Mouse (Mus musculus): ENCODE data around the gene Atg4c. TPM values are rescaled to one million over a fixed set of nuclear protein-coding genes. Genes with fewer than 3 reads are reported as not detected.

The Atg4c gene
- total and polyA plus RNA-seq, 3 experiments: not detected

GRCm38 (mm10) chr4:99263663-99264062, 69.9 kb downstream of the Atg4c start:
- no peak for TF ChIP-seq SMC3 (IDR thresholded peaks at IDR 0.05; ENCODE audit: low read depth, low read length)
- no peak for TF ChIP-seq SIN3A (IDR thresholded peaks at IDR 0.05; ENCODE audit: low read length)
- TF ChIP-seq HCFC1 (IDR thresholded peaks at IDR 0.05; ENCODE audit: low read depth, low read length): no peak
- TF ChIP-seq MEF2A (IDR thresholded peaks at IDR 0.05; ENCODE audit: borderline replicate concordance, low read depth, low read length): no peak
- TF ChIP-seq MAZ (IDR thresholded peaks at IDR 0.05; ENCODE audit: low read depth, low read length): no peak
- no peak for TF ChIP-seq JUN (IDR thresholded peaks at IDR 0.05; ENCODE audit: insufficient read depth, low read depth, low read length)
- no peak for TF ChIP-seq POLR2AphosphoS2 (IDR thresholded peaks at IDR 0.05; ENCODE audit: low read depth, low read length)
- no peak for TF ChIP-seq CTCF (conservative IDR thresholded peaks at IDR 0.05 in 1 of 2, IDR thresholded peaks at IDR 0.05 in 1 of 2; ENCODE audit: low read depth in 2 of 2, low read length in 2 of 2)
- no peak for TF ChIP-seq UBTF (IDR thresholded peaks at IDR 0.05; ENCODE audit: low read depth, low read length)
- no peak for TF ChIP-seq POLR2A (IDR thresholded peaks at IDR 0.05; ENCODE audit: low read depth, low read length)
- TF ChIP-seq ZMIZ1 (IDR thresholded peaks at IDR 0.05; ENCODE audit: low read depth, low read length): no peak
- no peak for TF ChIP-seq KAT2A (IDR thresholded peaks at IDR 0.05; ENCODE audit: insufficient replicate concordance, low read length)
- dilution Hi-C loops (cut with MboI; ENCODE audit: extremely low pct_ligation_motif_present, extremely low pct_unique_long_range_greater_than_20kb, low sequenced_read_pairs): no loop called here
- Histone ChIP-seq H3K27ac (ENCODE audit: insufficient read depth, low read depth) (no peak overlapping the region), H3K4me3 (replicated peaks in 1 of 3; ENCODE audit: low read depth in 2 of 3, low read length in 2 of 3, poor library complexity in 1 of 3) (no peak overlapping the region), H3K9ac (ENCODE audit: insufficient read depth, low read depth) (no peak overlapping the region), H3K79me2 (replicated peaks; ENCODE audit: control insufficient read depth, extremely low read depth, insufficient read depth, poor library complexity, severe bottlenecking) (no peaks in the 10 kb centered on the region), H3K4me1 (ENCODE audit: control insufficient read depth in 1 of 2, insufficient read depth in 2 of 2) (no peaks in the 10 kb centered on the region), H3K36me3 (replicated peaks in 1 of 2; ENCODE audit: control insufficient read depth in 1 of 2, insufficient read depth in 1 of 2, low read length in 1 of 2) (no peaks in the 10 kb centered on the region), H3K9me3 (replicated peaks; ENCODE audit: low read length) (peaks cover 59% of the 10 kb centered on the region), H3K4me2 (ENCODE audit: insufficient read depth, low read depth, poor library complexity, severe bottlenecking) (no peak overlapping the region), H3K27me3 (replicated peaks) (no peaks in the 10 kb centered on the region)
- in situ Hi-C loops (cut with MboI; ENCODE audit: low pct_ligation_motif_present, low pct_unique_long_range_greater_than_20kb, low sequenced_read_pairs): no loop called here
- DNase-seq (ENCODE audit: extremely low read depth): no peak

- Histone ChIP-seq H3K4me1 (ENCODE audit: control insufficient read depth in 1 of 2, insufficient read depth in 2 of 2) (no peaks in the 10 kb centered on the region), H3K4me2 (ENCODE audit: insufficient read depth, low read depth, poor library complexity, severe bottlenecking) (no peak overlapping the region), H3K27me3 (replicated peaks) (no peaks in the 10 kb centered on the region), H3K9ac (ENCODE audit: insufficient read depth, low read depth) (no peak overlapping the region), H3K27ac (ENCODE audit: insufficient read depth, low read depth) (no peak overlapping the region), H3K36me3 (replicated peaks in 1 of 2; ENCODE audit: control insufficient read depth in 1 of 2, insufficient read depth in 1 of 2, low read length in 1 of 2) (no peaks in the 10 kb centered on the region), H3K79me2 (replicated peaks; ENCODE audit: control insufficient read depth, extremely low read depth, insufficient read depth, poor library complexity, severe bottlenecking) (no peaks in the 10 kb centered on the region), H3K4me3 (replicated peaks in 1 of 3; ENCODE audit: low read depth in 2 of 3, low read length in 2 of 3, poor library complexity in 1 of 3) (no peak overlapping the region), H3K9me3 (replicated peaks; ENCODE audit: low read length) (peaks cover 72% of the 10 kb centered on the region)
- in situ Hi-C loops (cut with MboI; ENCODE audit: low pct_ligation_motif_present, low pct_unique_long_range_greater_than_20kb, low sequenced_read_pairs): no loop called here
- dilution Hi-C loops (cut with MboI; ENCODE audit: extremely low pct_ligation_motif_present, extremely low pct_unique_long_range_greater_than_20kb, low sequenced_read_pairs): no loop called here
- DNase-seq (ENCODE audit: extremely low read depth): no peak
- no peak for TF ChIP-seq MAFK (IDR thresholded peaks at IDR 0.05; ENCODE audit: insufficient replicate concordance, low read length)
- no peak for TF ChIP-seq ZNF384 (IDR thresholded peaks at IDR 0.05; ENCODE audit: low read depth, low read length)
- no peak for TF ChIP-seq MAX (IDR thresholded peaks at IDR 0.05; ENCODE audit: low read length)
- no peak for TF ChIP-seq NELFE (IDR thresholded peaks at IDR 0.05; ENCODE audit: low read depth, low read length)
- no peak for TF ChIP-seq PAX5 (IDR thresholded peaks at IDR 0.05; ENCODE audit: low read length)
- no peak for TF ChIP-seq BHLHE40 (IDR thresholded peaks at IDR 0.05; ENCODE audit: low read depth, low read length)
- no peak for TF ChIP-seq ETS1 (conservative IDR thresholded peaks at IDR 0.05; ENCODE audit: low read depth, low read length)
- no peak for TF ChIP-seq MAZ (IDR thresholded peaks at IDR 0.05; ENCODE audit: low read depth, low read length)
- TF ChIP-seq NRF1 (IDR thresholded peaks at IDR 0.05; ENCODE audit: low read depth, low read length): no peak
Measured at GRCm38 (mm10) chr4:99266843-99267445, 73.2 kb downstream of the Atg4c start.
